ENCODE assay signal across 15 mouse cellular contexts in the genomic region with DNA sequence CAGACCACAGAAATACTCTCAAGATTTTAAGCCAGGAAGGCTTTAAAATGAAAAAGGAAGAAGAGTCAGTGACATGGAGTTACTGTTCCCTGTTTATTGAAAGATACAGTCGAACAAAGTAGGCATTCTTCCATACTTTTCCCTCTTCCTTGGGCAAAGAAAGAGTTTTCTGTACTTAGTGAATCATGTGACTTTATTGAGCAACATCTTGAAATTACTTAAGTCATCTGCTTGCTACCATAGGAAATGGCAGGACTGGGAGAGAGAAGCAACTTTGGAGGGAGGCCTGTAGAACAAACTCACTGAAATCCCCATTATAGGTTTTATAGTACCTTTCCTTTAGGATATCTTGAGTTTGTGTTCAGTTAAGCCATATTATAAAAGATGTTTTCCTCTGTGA.
"Had no signal": no experiment of that assay in that cellular context is flagged by ENCODE, and none has a peak within 500 bp of the region (broad histone marks: within the 10 kb centered on the region; RNA-seq: fewer than 3 reads in every experiment).

No protein-coding gene starts in this region.

- H3K4me3 ChIP-seq: limb, embryonic 12.5 days; liver, embryonic 15.5 days; midbrain, embryonic 10.5 days; stomach, embryonic 15.5 days had no signal

- H3K36me3 ChIP-seq: limb, embryonic 12.5 days; liver, embryonic 15.5 days; midbrain, embryonic 10.5 days; stomach, embryonic 15.5 days had no signal

- DNase-seq: kidney, adult 8-10 months; kidney, postnatal 25 days; layer of hippocampus, adult 9-11 months; layer of hippocampus, postnatal 36 days; lung, adult 2 months; lung, postnatal 10 days; midbrain, embryonic 14.5 days; right cerebral cortex, postnatal 14 days; thymus, adult 2 months; thymus, postnatal 25 days had no signal

- H3K27me3 ChIP-seq: limb, embryonic 12.5 days; liver, embryonic 15.5 days; stomach, embryonic 15.5 days had no signal

- H3K4me1 ChIP-seq: midbrain, embryonic 10.5 days had no signal

- H3K4me2 ChIP-seq: limb, embryonic 12.5 days; liver, embryonic 11.5 days; liver, embryonic 15.5 days; stomach, embryonic 15.5 days had no signal

- H3K27ac ChIP-seq: limb, embryonic 12.5 days; liver, embryonic 15.5 days; midbrain, embryonic 10.5 days; stomach, embryonic 15.5 days had no signal

- H3K9ac ChIP-seq: limb, embryonic 12.5 days; liver, embryonic 15.5 days; stomach, embryonic 15.5 days had no signal

- H3K9me3 ChIP-seq: limb, embryonic 12.5 days; liver, embryonic 15.5 days; midbrain, embryonic 10.5 days; stomach, embryonic 15.5 days had no signal
